Mouse (Mus musculus) CH12.LX (cell line): Measurements from ENCODE around the gene Enah. TPM values are rescaled to one million over a fixed set of nuclear protein-coding genes. Genes with fewer than 3 reads are reported as not detected.

Source experiments
- DNase-seq: peaks from one replicate; pipeline ENCODE4 v3.0.0-alpha.2; 2013; ENCODE audit errors: extremely low read depth
- H3K27ac ChIP-seq: 2 replicates; pipeline ENCODE4 v1.5.1; 2012; ENCODE audit warnings: low read depth, mild to moderate bottlenecking, control low read depth, moderate library complexity; ENCODE audit not compliant: insufficient read depth
- H3K27me3 ChIP-seq: replicated peaks from 2 replicates; pipeline ENCODE3; 2012; ENCODE audit warnings: inconsistent platforms
- H3K36me3 ChIP-seq, 2 experiments: replicated peaks in 1 of 2; 2 replicates each; pipeline versions ENCODE3 to v1.6.1; 2012; ENCODE audit warnings: inconsistent platforms in 1 of 2, low read length in 1 of 2, mild to moderate bottlenecking in 1 of 2, mixed read lengths in 1 of 2, moderate library complexity in 1 of 2; ENCODE audit not compliant: control insufficient read depth in 1 of 2, insufficient read depth in 1 of 2
- H3K4me1 ChIP-seq, 2 experiments: 2 replicates each; pipeline ENCODE4 v1.6.1; 2012; ENCODE audit warnings: inconsistent platforms in 1 of 2, moderate library complexity in 1 of 2; ENCODE audit not compliant: insufficient read depth in 2 of 2, control insufficient read depth in 1 of 2
- H3K4me2 ChIP-seq: 2 replicates; pipeline ENCODE4 v1.6.1; 2012; ENCODE audit warnings: low read depth, mild to moderate bottlenecking, control low read depth; ENCODE audit not compliant: poor library complexity, insufficient read depth, severe bottlenecking
- H3K4me3 ChIP-seq, 3 experiments: fragments of 150-350 bp in 1 of 3; sonication (generic) in 1 of 3; replicated peaks in 1 of 3; 2 replicates each; pipeline versions ENCODE3 to v1.5.1; 2011 to 2012; ENCODE audit warnings: low read depth in 2 of 3, low read length in 2 of 3, mild to moderate bottlenecking in 2 of 3, moderate library complexity in 2 of 3, control low read depth in 1 of 3, improper control_type of control experiment in 1 of 3, inconsistent platforms in 1 of 3, mixed read lengths in 1 of 3; ENCODE audit not compliant: poor library complexity in 1 of 3
- H3K79me2 ChIP-seq: replicated peaks from 2 replicates; pipeline ENCODE4 v1.6.1; 2012; ENCODE audit warnings: mild to moderate bottlenecking, moderate library complexity; ENCODE audit not compliant: control insufficient read depth, poor library complexity, insufficient read depth, severe bottlenecking; ENCODE audit errors: extremely low read depth
- H3K9ac ChIP-seq: 2 replicates; pipeline ENCODE4 v1.6.1; 2012; ENCODE audit warnings: low read depth, mild to moderate bottlenecking, control low read depth, moderate library complexity; ENCODE audit not compliant: insufficient read depth
- H3K9me3 ChIP-seq: replicated peaks from 2 replicates; pipeline ENCODE3; 2012; ENCODE audit warnings: low read length, inconsistent platforms, mixed read lengths
- CHD2 ChIP-seq: IDR thresholded peaks from 2 replicates; pipeline ENCODE4 v1.6.1; 2011; ENCODE audit warnings: low read length, improper control_type of control experiment
- CTCF ChIP-seq, 2 experiments: IDR thresholded peaks in 1 of 2; conservative IDR thresholded peaks in 1 of 2; 2 replicates each; pipeline ENCODE4 v1.5.1; 2011 to 2012; ENCODE audit warnings: low read depth in 2 of 2, low read length in 2 of 2, improper control_type of control experiment in 1 of 2, inconsistent platforms in 1 of 2, mild to moderate bottlenecking in 1 of 2, moderate library complexity in 1 of 2
- E2F4 ChIP-seq: IDR thresholded peaks from 2 replicates; pipeline ENCODE4 v1.6.1; 2011; ENCODE audit warnings: low read depth, low read length, improper control_type of control experiment; ENCODE audit not compliant: insufficient replicate concordance
- ELF1 ChIP-seq: IDR thresholded peaks from 2 replicates; pipeline ENCODE4 v1.6.1; 2014; ENCODE audit warnings: low read depth, mild to moderate bottlenecking, inconsistent platforms, low read length, improper control_type of control experiment
- EP300 ChIP-seq: IDR thresholded peaks from 2 replicates; pipeline ENCODE4 v1.6.1; 2011; ENCODE audit warnings: low read length, improper control_type of control experiment
- ETS1 ChIP-seq: conservative IDR thresholded peaks from 2 replicates; pipeline ENCODE4 v1.6.1; 2012; ENCODE audit warnings: low read depth, mild to moderate bottlenecking, inconsistent platforms, low read length, improper control_type of control experiment, moderate library complexity
- HCFC1 ChIP-seq: IDR thresholded peaks from 2 replicates; pipeline ENCODE4 v1.6.1; 2012; ENCODE audit warnings: low read depth, mild to moderate bottlenecking, inconsistent platforms, low read length, improper control_type of control experiment
- IRF4 ChIP-seq: IDR thresholded peaks from 2 replicates; pipeline ENCODE4 v1.6.1; 2014; ENCODE audit warnings: low read depth, mild to moderate bottlenecking, inconsistent platforms, low read length, improper control_type of control experiment
- JUN ChIP-seq: IDR thresholded peaks from 2 replicates; pipeline ENCODE4 v1.6.1; 2011; ENCODE audit warnings: low read depth, mild to moderate bottlenecking, low read length, improper control_type of control experiment, moderate library complexity; ENCODE audit not compliant: insufficient read depth
- JUND ChIP-seq: conservative IDR thresholded peaks from 2 replicates; pipeline ENCODE4 v1.6.1; 2011; ENCODE audit warnings: low read depth, low read length, improper control_type of control experiment
- KAT2A ChIP-seq: IDR thresholded peaks from 2 replicates; pipeline ENCODE4 v1.6.1; 2012; ENCODE audit warnings: low read length, improper control_type of control experiment, inconsistent platforms; ENCODE audit not compliant: insufficient replicate concordance
- MAFK ChIP-seq: IDR thresholded peaks from 2 replicates; pipeline ENCODE4 v1.6.1; 2011; ENCODE audit warnings: low read length, improper control_type of control experiment; ENCODE audit not compliant: insufficient replicate concordance
- MAX ChIP-seq: IDR thresholded peaks from 2 replicates; pipeline ENCODE4 v1.6.1; 2011; ENCODE audit warnings: low read length, improper control_type of control experiment
- MAZ ChIP-seq: IDR thresholded peaks from 2 replicates; pipeline ENCODE4 v1.6.1; 2012; ENCODE audit warnings: low read depth, mild to moderate bottlenecking, inconsistent platforms, low read length, improper control_type of control experiment, moderate library complexity
- MEF2A ChIP-seq: IDR thresholded peaks from 2 replicates; pipeline ENCODE4 v1.6.1; 2014; ENCODE audit warnings: low read depth, mild to moderate bottlenecking, inconsistent platforms, low read length, improper control_type of control experiment, borderline replicate concordance
- MXI1 ChIP-seq: IDR thresholded peaks from 2 replicates; pipeline ENCODE4 v1.6.1; 2011; ENCODE audit warnings: mild to moderate bottlenecking, low read depth, low read length, improper control_type of control experiment
- PAX5 ChIP-seq: IDR thresholded peaks from 2 replicates; pipeline ENCODE4 v1.6.1; 2012; ENCODE audit warnings: low read length, inconsistent platforms, mixed read lengths
- RAD21 ChIP-seq: IDR thresholded peaks from 2 replicates; pipeline ENCODE4 v1.6.1; 2011; ENCODE audit warnings: low read depth, mild to moderate bottlenecking, low read length, improper control_type of control experiment, moderate library complexity
- SIN3A ChIP-seq: IDR thresholded peaks from 2 replicates; pipeline ENCODE4 v1.6.1; 2012; ENCODE audit warnings: low read length, improper control_type of control experiment, inconsistent platforms
- SMC3 ChIP-seq: IDR thresholded peaks from 2 replicates; pipeline ENCODE4 v1.6.1; 2011; ENCODE audit warnings: low read depth, low read length, improper control_type of control experiment
- TBP ChIP-seq: conservative IDR thresholded peaks from 2 replicates; pipeline ENCODE4 v1.6.1; 2011; ENCODE audit warnings: low read depth, low read length, improper control_type of control experiment
- UBTF ChIP-seq: IDR thresholded peaks from 2 replicates; pipeline ENCODE4 v1.6.1; 2012; ENCODE audit warnings: low read depth, mild to moderate bottlenecking, inconsistent platforms, low read length, improper control_type of control experiment, moderate library complexity
- USF1 ChIP-seq: IDR thresholded peaks from 2 replicates; pipeline ENCODE4 v1.6.1; 2014; ENCODE audit warnings: low read depth, mild to moderate bottlenecking, inconsistent platforms, low read length, improper control_type of control experiment
- ZC3H11A ChIP-seq: IDR thresholded peaks from 2 replicates; pipeline ENCODE4 v1.6.1; 2012; ENCODE audit warnings: low read depth, mild to moderate bottlenecking, inconsistent platforms, low read length, improper control_type of control experiment
- ZKSCAN1 ChIP-seq: IDR thresholded peaks from 2 replicates; pipeline ENCODE4 v1.6.1; 2012; ENCODE audit warnings: low read depth, inconsistent platforms, low read length, improper control_type of control experiment, borderline replicate concordance
- ZNF384 ChIP-seq: IDR thresholded peaks from 2 replicates; pipeline ENCODE4 v1.6.1; 2012; ENCODE audit warnings: low read depth, low read length, improper control_type of control experiment, inconsistent platforms
- dilution Hi-C: fragments of 300-500 bp; cut with MboI; formaldehyde crosslinking; loops from 2 replicates; pipeline ENCODE4 v1.14.3; 2020; ENCODE audit warnings: low sequenced_read_pairs; ENCODE audit not compliant: extremely low pct_unique_long_range_greater_than_20kb, extremely low pct_ligation_motif_present
- in situ Hi-C: fragments of 300-500 bp; cut with MboI; formaldehyde crosslinking; loops from 3 replicates; pipeline ENCODE4 v1.14.3; 2019; ENCODE audit warnings: low sequenced_read_pairs, low pct_ligation_motif_present, low pct_unique_long_range_greater_than_20kb, mixed read lengths
- polyA plus RNA-seq: library from polyadenylated mRNA; unstranded; fragments of >175 nt; gene quantifications from 2 replicates; pipeline ENCODE4 v1.2.1, GENCODE M21; 2012; ENCODE audit warnings: low read depth; ENCODE audit not compliant: insufficient read length
- total RNA-seq, 2 experiments: library from RNA; depleted of rRNA; stranded (reverse); fragments of 300-350 nt in 1 of 2; fragments of >200 nt in 1 of 2; gene quantifications; 2 replicates each; pipeline ENCODE4 v1.2.3; 2012 to 2014

The Enah gene
- total and polyA plus RNA-seq, 3 experiments: 45.3 to 75.3 (median 72.6) TPM

DNA sequence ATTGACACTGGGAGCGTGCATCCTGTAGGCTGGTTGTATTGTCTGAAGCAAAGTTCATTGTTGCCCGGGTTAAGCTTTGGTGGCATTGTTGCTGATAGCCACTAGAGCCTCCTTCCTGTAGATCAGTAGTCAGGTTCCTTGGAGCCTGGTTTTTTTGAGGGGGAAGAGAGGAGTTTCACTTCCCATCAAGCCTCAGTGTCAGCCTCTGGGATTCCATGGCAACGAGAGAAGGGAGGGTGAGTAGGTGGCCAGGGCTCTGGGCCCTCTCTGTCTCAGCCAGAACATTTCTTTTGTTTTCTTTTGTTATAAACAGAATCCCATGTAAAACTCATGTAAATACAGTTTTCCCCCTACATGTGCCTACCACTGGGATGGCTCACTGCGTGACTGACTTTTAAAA, 25.4 kb upstream of the Enah start:
- in situ Hi-C loops (no loop called here), dilution Hi-C loops (no loop called here)
- no peaks in the 10 kb centered on the region for H3K9me3 ChIP-seq
- H3K4me2 ChIP-seq: no peak overlapping the region
- no peak overlapping the region for H3K27ac ChIP-seq
- H3K36me3 ChIP-seq: no peaks in the 10 kb centered on the region
- H3K27me3 ChIP-seq: no peaks in the 10 kb centered on the region
- H3K4me1 ChIP-seq: peaks cover 7 to 23% of the 10 kb centered on the region in 2 experiments; a peak in 3 of 4 replicates
- H3K9ac ChIP-seq: no peak overlapping the region
- peak; percentile 32 for DNase-seq
- H3K79me2 ChIP-seq: no peaks in the 10 kb centered on the region
- TF ChIP-seq ZNF384 (no peak), MAX (no peak), CTCF (conservative IDR thresholded peaks at IDR 0.05 in 1 of 2, IDR thresholded peaks at IDR 0.05 in 1 of 2; ENCODE audit: low read depth in 2 of 2, low read length in 2 of 2) (no peak), USF1 (no peak), PAX5 (no peak), SMC3 (no peak), JUND (no peak), RAD21 (no peak), ELF1 (no peak), ZC3H11A (no peak), SIN3A (no peak), ZKSCAN1 (no peak), MXI1 (no peak)
- no peak overlapping the region for H3K4me3 ChIP-seq

DNA sequence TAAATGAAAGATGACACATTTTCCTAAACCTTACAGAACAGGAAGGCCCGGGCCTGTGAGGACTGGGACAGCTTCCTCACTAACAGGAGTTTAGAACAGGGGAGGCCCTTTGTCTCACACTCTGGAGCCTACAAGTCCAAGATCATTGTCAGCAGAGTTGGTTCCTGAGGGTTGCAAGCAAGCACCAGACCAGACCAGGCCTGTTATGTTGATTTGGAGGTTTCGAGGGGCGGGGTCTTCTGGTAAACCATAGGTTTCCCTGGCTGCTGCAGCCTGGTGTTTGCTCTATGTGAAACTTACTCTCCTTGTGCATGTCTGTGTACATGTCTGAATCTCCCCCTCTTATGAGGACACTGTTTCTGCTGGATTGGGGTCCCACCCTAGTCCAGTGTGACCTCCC, 20.7 kb upstream of the Enah start:
- no peak for DNase-seq
- H3K4me1 ChIP-seq: peaks cover 4 to 19% of the 10 kb centered on the region in 2 experiments; a peak in 3 of 4 replicates
- H3K4me3 ChIP-seq: no peak overlapping the region
- no peak overlapping the region for H3K27ac ChIP-seq
- TF ChIP-seq ZKSCAN1 (no peak), EP300 (no peak), E2F4 (no peak), MAZ (no peak), ETS1 (no peak), IRF4 (no peak), JUN (no peak), UBTF (no peak), ELF1 (no peak), HCFC1 (no peak), PAX5 (no peak), JUND (no peak), SMC3 (no peak), MEF2A (no peak), KAT2A (no peak), ZC3H11A (no peak), CHD2 (no peak), TBP (no peak), MAFK (no peak), ZNF384 (no peak)
- TF ChIP-seq, all 38 proteins: peak for 0
- no peaks in the 10 kb centered on the region for H3K79me2 ChIP-seq
- H3K4me2 ChIP-seq: no peak overlapping the region
- H3K9ac ChIP-seq: no peak overlapping the region
- H3K36me3 ChIP-seq: no peaks in the 10 kb centered on the region
- no peaks in the 10 kb centered on the region for H3K9me3 ChIP-seq
- in situ Hi-C loops (no loop called here), dilution Hi-C loops (no loop called here)
- H3K27me3 ChIP-seq: no peaks in the 10 kb centered on the region
